Mouse (Mus musculus) brain, embryonic 14.5 days (tissue): ENCODE measurements at regions not wholly inside any gene's neighbourhood (a gene's known extent, or its start where the extent isn't known, plus 50 kb on each side); places are given as distances from the start of the nearest gene placed in this dataset.

Experiments used
- CTCF ChIP-seq: fragments of 200-500 bp; IDR thresholded peaks from 2 replicates; pipeline ENCODE4 v1.5.1; 2012; ENCODE audit warnings: inconsistent platforms, mild to moderate bottlenecking, moderate library complexity, borderline replicate concordance; ENCODE audit not compliant: insufficient read depth, insufficient read length; ENCODE audit errors: extremely low read depth
- POLR2A ChIP-seq: fragments of 200-500 bp; IDR thresholded peaks from 2 replicates; pipeline ENCODE4 v1.6.1; 2012; ENCODE audit warnings: mild to moderate bottlenecking, inconsistent platforms, borderline replicate concordance; ENCODE audit not compliant: poor library complexity, insufficient read depth, insufficient read length, severe bottlenecking; ENCODE audit errors: extremely low read depth

GRCm38 (mm10) chr1:158148035-158148434 is 208.1 kb downstream of the Brinp2 start:
- TF ChIP-seq POLR2A (no peak), CTCF (no peak)
